Mouse (Mus musculus) CH12.LX (cell line): ENCODE data around the gene Nkap. TPM values are rescaled to one million over a fixed set of nuclear protein-coding genes. Genes with fewer than 3 reads are reported as not detected.
A peak's percentile ranks its signal among the peaks of the same experiment; 100 is the strongest.

Experiments
- DNase-seq: peaks from one replicate; pipeline ENCODE4 v3.0.0-alpha.2; 2013; ENCODE audit errors: extremely low read depth
- H3K27ac ChIP-seq: 2 replicates; pipeline ENCODE4 v1.5.1; 2012; ENCODE audit warnings: low read depth, mild to moderate bottlenecking, control low read depth, moderate library complexity; ENCODE audit not compliant: insufficient read depth
- H3K27me3 ChIP-seq: replicated peaks from 2 replicates; pipeline ENCODE3; 2012; ENCODE audit warnings: inconsistent platforms
- H3K36me3 ChIP-seq, 2 experiments: replicated peaks in 1 of 2; 2 replicates each; pipeline versions ENCODE3 to v1.6.1; 2012; ENCODE audit warnings: inconsistent platforms in 1 of 2, low read length in 1 of 2, mild to moderate bottlenecking in 1 of 2, mixed read lengths in 1 of 2, moderate library complexity in 1 of 2; ENCODE audit not compliant: control insufficient read depth in 1 of 2, insufficient read depth in 1 of 2
- H3K4me1 ChIP-seq, 2 experiments: 2 replicates each; pipeline ENCODE4 v1.6.1; 2012; ENCODE audit warnings: inconsistent platforms in 1 of 2, moderate library complexity in 1 of 2; ENCODE audit not compliant: insufficient read depth in 2 of 2, control insufficient read depth in 1 of 2
- H3K4me2 ChIP-seq: 2 replicates; pipeline ENCODE4 v1.6.1; 2012; ENCODE audit warnings: low read depth, mild to moderate bottlenecking, control low read depth; ENCODE audit not compliant: poor library complexity, insufficient read depth, severe bottlenecking
- H3K4me3 ChIP-seq, 3 experiments: fragments of 150-350 bp in 1 of 3; sonication (generic) in 1 of 3; replicated peaks in 1 of 3; 2 replicates each; pipeline versions ENCODE3 to v1.5.1; 2011 to 2012; ENCODE audit warnings: low read depth in 2 of 3, low read length in 2 of 3, mild to moderate bottlenecking in 2 of 3, moderate library complexity in 2 of 3, control low read depth in 1 of 3, improper control_type of control experiment in 1 of 3, inconsistent platforms in 1 of 3, mixed read lengths in 1 of 3; ENCODE audit not compliant: poor library complexity in 1 of 3
- H3K79me2 ChIP-seq: replicated peaks from 2 replicates; pipeline ENCODE4 v1.6.1; 2012; ENCODE audit warnings: mild to moderate bottlenecking, moderate library complexity; ENCODE audit not compliant: control insufficient read depth, poor library complexity, insufficient read depth, severe bottlenecking; ENCODE audit errors: extremely low read depth
- H3K9ac ChIP-seq: 2 replicates; pipeline ENCODE4 v1.6.1; 2012; ENCODE audit warnings: low read depth, mild to moderate bottlenecking, control low read depth, moderate library complexity; ENCODE audit not compliant: insufficient read depth
- H3K9me3 ChIP-seq: replicated peaks from 2 replicates; pipeline ENCODE3; 2012; ENCODE audit warnings: low read length, inconsistent platforms, mixed read lengths
- BHLHE40 ChIP-seq: IDR thresholded peaks from 2 replicates; pipeline ENCODE4 v1.6.1; 2011; ENCODE audit warnings: mild to moderate bottlenecking, low read depth, low read length, improper control_type of control experiment
- CHD1 ChIP-seq: IDR thresholded peaks from 2 replicates; pipeline ENCODE4 v1.6.1; 2012; ENCODE audit warnings: low read depth, low read length, improper control_type of control experiment, inconsistent platforms
- CHD2 ChIP-seq: IDR thresholded peaks from 2 replicates; pipeline ENCODE4 v1.6.1; 2011; ENCODE audit warnings: low read length, improper control_type of control experiment
- CTCF ChIP-seq, 2 experiments: IDR thresholded peaks in 1 of 2; conservative IDR thresholded peaks in 1 of 2; 2 replicates each; pipeline ENCODE4 v1.5.1; 2011 to 2012; ENCODE audit warnings: low read depth in 2 of 2, low read length in 2 of 2, improper control_type of control experiment in 1 of 2, inconsistent platforms in 1 of 2, mild to moderate bottlenecking in 1 of 2, moderate library complexity in 1 of 2
- ELF1 ChIP-seq: IDR thresholded peaks from 2 replicates; pipeline ENCODE4 v1.6.1; 2014; ENCODE audit warnings: low read depth, mild to moderate bottlenecking, inconsistent platforms, low read length, improper control_type of control experiment
- EP300 ChIP-seq: IDR thresholded peaks from 2 replicates; pipeline ENCODE4 v1.6.1; 2011; ENCODE audit warnings: low read length, improper control_type of control experiment
- JUN ChIP-seq: IDR thresholded peaks from 2 replicates; pipeline ENCODE4 v1.6.1; 2011; ENCODE audit warnings: low read depth, mild to moderate bottlenecking, low read length, improper control_type of control experiment, moderate library complexity; ENCODE audit not compliant: insufficient read depth
- MAFK ChIP-seq: IDR thresholded peaks from 2 replicates; pipeline ENCODE4 v1.6.1; 2011; ENCODE audit warnings: low read length, improper control_type of control experiment; ENCODE audit not compliant: insufficient replicate concordance
- MAX ChIP-seq: IDR thresholded peaks from 2 replicates; pipeline ENCODE4 v1.6.1; 2011; ENCODE audit warnings: low read length, improper control_type of control experiment
- MAZ ChIP-seq: IDR thresholded peaks from 2 replicates; pipeline ENCODE4 v1.6.1; 2012; ENCODE audit warnings: low read depth, mild to moderate bottlenecking, inconsistent platforms, low read length, improper control_type of control experiment, moderate library complexity
- MYC ChIP-seq: IDR thresholded peaks from 2 replicates; pipeline ENCODE4 v1.6.1; 2011; ENCODE audit warnings: low read depth, mild to moderate bottlenecking, improper control_type of control experiment, low read length
- NRF1 ChIP-seq: IDR thresholded peaks from 2 replicates; pipeline ENCODE4 v1.6.1; 2014; ENCODE audit warnings: low read depth, mild to moderate bottlenecking, inconsistent platforms, low read length, improper control_type of control experiment, moderate library complexity
- RAD21 ChIP-seq: IDR thresholded peaks from 2 replicates; pipeline ENCODE4 v1.6.1; 2011; ENCODE audit warnings: low read depth, mild to moderate bottlenecking, low read length, improper control_type of control experiment, moderate library complexity
- SMC3 ChIP-seq: IDR thresholded peaks from 2 replicates; pipeline ENCODE4 v1.6.1; 2011; ENCODE audit warnings: low read depth, low read length, improper control_type of control experiment
- UBTF ChIP-seq: IDR thresholded peaks from 2 replicates; pipeline ENCODE4 v1.6.1; 2012; ENCODE audit warnings: low read depth, mild to moderate bottlenecking, inconsistent platforms, low read length, improper control_type of control experiment, moderate library complexity
- USF2 ChIP-seq: conservative IDR thresholded peaks from 2 replicates; pipeline ENCODE4 v1.6.1; 2011; ENCODE audit warnings: low read depth, low read length, improper control_type of control experiment
- ZC3H11A ChIP-seq: IDR thresholded peaks from 2 replicates; pipeline ENCODE4 v1.6.1; 2012; ENCODE audit warnings: low read depth, mild to moderate bottlenecking, inconsistent platforms, low read length, improper control_type of control experiment
- ZNF384 ChIP-seq: IDR thresholded peaks from 2 replicates; pipeline ENCODE4 v1.6.1; 2012; ENCODE audit warnings: low read depth, low read length, improper control_type of control experiment, inconsistent platforms
- dilution Hi-C: fragments of 300-500 bp; cut with MboI; formaldehyde crosslinking; loops from 2 replicates; pipeline ENCODE4 v1.14.3; 2020; ENCODE audit warnings: low sequenced_read_pairs; ENCODE audit not compliant: extremely low pct_unique_long_range_greater_than_20kb, extremely low pct_ligation_motif_present
- in situ Hi-C: fragments of 300-500 bp; cut with MboI; formaldehyde crosslinking; loops from 3 replicates; pipeline ENCODE4 v1.14.3; 2019; ENCODE audit warnings: low sequenced_read_pairs, low pct_ligation_motif_present, low pct_unique_long_range_greater_than_20kb, mixed read lengths
- polyA plus RNA-seq: library from polyadenylated mRNA; unstranded; fragments of >175 nt; gene quantifications from 2 replicates; pipeline ENCODE4 v1.2.1, GENCODE M21; 2012; ENCODE audit warnings: low read depth; ENCODE audit not compliant: insufficient read length
- total RNA-seq, 2 experiments: library from RNA; depleted of rRNA; stranded (reverse); fragments of 300-350 nt in 1 of 2; fragments of >200 nt in 1 of 2; gene quantifications; 2 replicates each; pipeline ENCODE4 v1.2.3; 2012 to 2014

Nkap gene
- total and polyA plus RNA-seq, 3 experiments: 11.6 to 28.2 (median 19.4) TPM

DNA sequence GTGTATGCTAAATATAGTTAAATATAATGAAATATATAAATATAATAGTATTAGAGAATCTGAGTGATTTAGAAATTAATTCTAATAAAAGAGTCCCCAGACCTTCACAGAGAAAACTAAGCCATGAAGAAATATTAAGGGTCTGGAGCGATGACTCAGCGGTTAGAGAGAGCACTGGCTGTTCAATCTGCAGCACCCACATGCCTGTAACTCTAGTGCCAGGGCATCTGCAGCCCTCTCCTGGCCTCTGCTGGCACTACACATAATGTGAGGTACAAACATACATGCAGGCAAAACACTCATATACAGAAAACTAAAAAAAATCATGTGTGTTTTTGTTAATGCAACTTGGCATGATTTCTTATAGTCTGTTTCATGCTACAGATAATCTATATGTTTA is 18.4 kb downstream of the Nkap start:
- Histone ChIP-seq H3K9ac (no peak overlapping the region), H3K27ac (no peak overlapping the region), H3K4me1 (no peaks in the 10 kb centered on the region), H3K9me3 (no peaks in the 10 kb centered on the region), H3K27me3 (no peaks in the 10 kb centered on the region), H3K79me2 (no peaks in the 10 kb centered on the region), H3K4me3 (no peak overlapping the region), H3K36me3 (peaks cover 22 to 45% of the 10 kb centered on the region in 2 experiments), H3K4me2 (no peak overlapping the region)
- peak; percentile 57 for DNase-seq
- dilution Hi-C loops (no loop called here), in situ Hi-C loops (no loop called here)
- TF ChIP-seq CHD2 (no peak), USF2 (no peak), JUN (no peak), CTCF (conservative IDR thresholded peaks at IDR 0.05 in 1 of 2, IDR thresholded peaks at IDR 0.05 in 1 of 2; ENCODE audit: low read depth in 2 of 2, low read length in 2 of 2) (peak in 1 of 2 experiments; percentile 62; a peak in 2 of 4 replicates), SMC3 (peak; percentile 49), MYC (0 out of 2 replicates have a peak, but pooled peaks have one; percentile 35), MAZ (no peak), RAD21 (peak; percentile 53), MAFK (peak; percentile 88)

DNA sequence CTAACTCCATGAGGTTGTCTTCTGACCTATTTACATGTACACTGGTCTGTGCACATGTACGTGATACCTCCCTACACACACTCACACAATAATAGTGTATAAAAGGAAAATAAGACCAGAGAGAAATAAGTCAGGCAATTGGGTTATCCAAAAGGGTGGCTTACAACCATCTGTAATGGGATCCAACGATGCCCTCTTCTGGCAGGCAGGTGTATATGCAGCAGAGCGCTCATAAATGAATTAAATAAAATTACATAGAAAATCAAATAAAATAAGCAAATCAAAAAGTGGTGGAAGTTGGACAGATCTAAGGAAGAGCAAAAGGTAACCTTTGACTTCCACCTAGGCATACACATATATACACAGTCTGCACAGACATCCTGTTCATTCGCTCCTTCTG is 31.2 kb downstream of the Nkap start:
- H3K4me1 ChIP-seq: no peaks in the 10 kb centered on the region
- TF ChIP-seq RAD21: peak; percentile 28
- no peak for TF ChIP-seq ELF1
- peak; percentile 4; the same call in 1 of the 2 replicates for TF ChIP-seq SMC3
- TF ChIP-seq EP300: no peak
- peak; percentile 30 to 44; a peak in 2 of 4 replicates for TF ChIP-seq CTCF (conservative IDR thresholded peaks at IDR 0.05 in 1 of 2, IDR thresholded peaks at IDR 0.05 in 1 of 2; ENCODE audit: low read depth in 2 of 2, low read length in 2 of 2)
- TF ChIP-seq, all 38 proteins: peak for 3
- H3K79me2 ChIP-seq: no peaks in the 10 kb centered on the region
- no peaks in the 10 kb centered on the region for H3K9me3 ChIP-seq
- peak; percentile 3 for DNase-seq
- dilution Hi-C loops: no loop called here
- no peak overlapping the region for H3K27ac ChIP-seq
- in situ Hi-C loops: no loop called here
- H3K27me3 ChIP-seq: no peaks in the 10 kb centered on the region
- H3K9ac ChIP-seq: no peak overlapping the region
- H3K4me3 ChIP-seq: no peak overlapping the region
- H3K36me3 ChIP-seq: peaks cover 13 to 37% of the 10 kb centered on the region in 2 experiments
- no peak overlapping the region for H3K4me2 ChIP-seq

GRCm38 (mm10) chrX:37161169-37161568 is 34.6 kb downstream of the Nkap start:
- peaks cover 0 to 3% of the 10 kb centered on the region in 2 experiments; a peak in 1 of 4 replicates for H3K4me1 ChIP-seq
- H3K9ac ChIP-seq: no peak overlapping the region
- DNase-seq: no peak
- H3K27me3 ChIP-seq: no peaks in the 10 kb centered on the region
- no peaks in the 10 kb centered on the region for H3K79me2 ChIP-seq
- H3K27ac ChIP-seq: no peak overlapping the region
- peaks cover 9 to 25% of the 10 kb centered on the region in 2 experiments for H3K36me3 ChIP-seq
- in situ Hi-C loops: no loop called here
- no peak overlapping the region for H3K4me2 ChIP-seq
- H3K9me3 ChIP-seq: no peaks in the 10 kb centered on the region
- no peak overlapping the region for H3K4me3 ChIP-seq
- TF ChIP-seq ZNF384: no peak
- no peak for TF ChIP-seq MAX
- no peak for TF ChIP-seq BHLHE40
- no peak for TF ChIP-seq CTCF (conservative IDR thresholded peaks at IDR 0.05 in 1 of 2, IDR thresholded peaks at IDR 0.05 in 1 of 2; ENCODE audit: low read depth in 2 of 2, low read length in 2 of 2)
- no peak for TF ChIP-seq CHD1
- no peak for TF ChIP-seq NRF1
- no peak for TF ChIP-seq ZC3H11A
- TF ChIP-seq UBTF: no peak
- dilution Hi-C loops: no loop called here
